Comparison of ENCODE assay signal across 13 mouse cellular contexts in the genomic region with DNA sequence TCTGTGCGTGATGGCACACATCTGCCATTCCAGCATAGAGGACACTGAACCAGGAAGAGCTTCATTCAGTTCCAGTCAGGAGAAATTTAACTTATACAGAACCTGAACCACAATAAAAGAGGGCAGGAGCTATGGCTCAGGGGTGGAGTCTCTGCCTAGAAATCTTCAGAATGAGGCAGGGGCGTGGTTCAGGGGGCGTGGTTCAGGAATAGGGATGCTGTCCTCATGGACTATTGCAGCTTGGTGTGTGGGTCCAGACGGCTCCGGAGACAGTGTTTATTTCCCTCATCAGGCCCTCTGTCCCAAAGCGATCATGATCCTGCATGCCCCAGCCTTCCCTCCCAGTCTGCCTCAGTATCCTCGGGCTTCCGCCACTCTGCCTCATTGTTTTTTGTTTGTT.
"Had no signal": no experiment of that assay in that cellular context is flagged by ENCODE, and none has a peak within 500 bp of the region (broad histone marks: within the 10 kb centered on the region; RNA-seq: fewer than 3 reads in every experiment).

No protein-coding gene starts in this region.

- H3K9me3 ChIP-seq: limb, embryonic 15.5 days; liver, embryonic 13.5 days; midbrain, embryonic 12.5 days had no signal

- H3K9ac ChIP-seq: limb, embryonic 15.5 days; liver, embryonic 13.5 days; midbrain, embryonic 12.5 days had no signal

- H3K4me3 ChIP-seq: limb, embryonic 15.5 days; liver, embryonic 13.5 days; midbrain, embryonic 12.5 days had no signal

- H3K27me3 ChIP-seq: limb, embryonic 15.5 days had no signal

- H3K27ac ChIP-seq: limb, embryonic 15.5 days; liver, embryonic 13.5 days; midbrain, embryonic 12.5 days had no signal

- ATAC-seq: inflammation-experienced regulatory T-cells, adult 6 months; midbrain, embryonic 16.5 days had no signal

- H3K4me2 ChIP-seq: limb, embryonic 15.5 days; liver, embryonic 13.5 days; midbrain, embryonic 12.5 days had no signal

- DNase-seq: kidney, adult 18-20 months; kidney, postnatal 10 days; left cerebral cortex, postnatal 4 days; liver, embryonic 13.5 days; lung, adult 18-20 months; right cerebral cortex, adult 18-20 months; right cerebral cortex, postnatal 4 days; thymus, adult 2 months; thymus, postnatal 36 days had no signal
